Mouse (Mus musculus) intestine, embryonic 15.5 days (tissue): ENCODE data around the gene Cfap45. TPM values are rescaled to one million over a fixed set of nuclear protein-coding genes. Genes with fewer than 3 reads are reported as not detected.

Experiments used
- ATAC-seq: fragments of 200-750 bp; cut with Nextera tagmentation; 2 replicates; pipeline ENCODE4 v1.8.0; 2017; ENCODE audit warnings: moderate TSS enrichment, moderate library complexity
- H3K27ac ChIP-seq: fragments of 300-500 bp; sonication (generic); 2 replicates; pipeline ENCODE4 v1.5.1; 2015; ENCODE audit warnings: mild to moderate bottlenecking, inconsistent platforms
- H3K27me3 ChIP-seq: fragments of 300-500 bp; sonication (generic); replicated peaks from 2 replicates; pipeline ENCODE4 v1.6.1; 2015; ENCODE audit warnings: inconsistent platforms
- H3K36me3 ChIP-seq: fragments of 300-500 bp; sonication (generic); 2 replicates; pipeline ENCODE4 v1.6.1; 2015; ENCODE audit warnings: inconsistent platforms
- H3K4me1 ChIP-seq: fragments of 300-500 bp; sonication (generic); replicated peaks from 2 replicates; pipeline ENCODE4 v1.6.1; 2015; ENCODE audit warnings: inconsistent platforms
- H3K4me2 ChIP-seq: fragments of 300-500 bp; sonication (generic); replicated peaks from 2 replicates; pipeline ENCODE4 v1.6.1; 2015; ENCODE audit warnings: mild to moderate bottlenecking, inconsistent platforms
- H3K4me3 ChIP-seq: fragments of 300-500 bp; sonication (generic); replicated peaks from 2 replicates; pipeline ENCODE4 v1.5.1; 2015; ENCODE audit warnings: inconsistent platforms
- H3K9ac ChIP-seq: fragments of 300-500 bp; sonication (generic); 2 replicates; pipeline ENCODE4 v1.6.1; 2015; ENCODE audit warnings: inconsistent platforms
- H3K9me3 ChIP-seq: fragments of 300-500 bp; sonication (generic); 2 replicates; pipeline ENCODE4 v1.6.1; 2016; ENCODE audit warnings: inconsistent platforms
- WGBS: fragments of 180-500 bp; shearing (Covaris S2); methylation state at CpG from one replicate; pipeline ENCODE4 v1.1.7; 2015; 5-methylcytosine and 5-hydroxymethylcytosine counted together
- polyA plus RNA-seq: library from polyadenylated mRNA; unstranded; fragments of >200 nt; fragmentation: Nextera tagmentation; extraction: Ambion mirVana; gene quantifications from 2 replicates; pipeline ENCODE4 v1.2.1, GENCODE M21; 2015

The Cfap45 gene
- polyA plus RNA-seq, 1 experiment from 2014 or later: 1.2 TPM

DNA sequence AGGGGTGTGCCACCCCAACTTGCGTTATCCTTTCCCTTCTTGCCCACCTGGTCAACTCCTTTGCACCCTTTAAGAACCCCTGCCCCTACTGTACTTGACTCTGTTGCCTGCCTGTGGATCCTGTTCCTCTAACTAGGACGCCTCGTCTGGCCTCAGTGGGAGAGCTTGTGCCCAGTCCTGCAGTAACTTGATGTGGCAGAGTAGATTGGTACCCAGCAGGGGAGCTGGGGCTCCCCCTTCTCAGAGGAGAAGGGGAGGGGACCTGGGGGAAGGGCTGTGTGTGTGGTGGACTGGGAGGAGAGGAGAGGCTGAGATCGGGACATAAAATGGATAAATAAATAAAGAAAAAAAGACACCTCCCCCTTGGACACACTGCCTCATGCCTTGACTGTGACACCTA, 64.4 kb downstream of the Cfap45 start:
- Histone ChIP-seq H3K27ac (no peak overlapping the region), H3K36me3 (no peaks in the 10 kb centered on the region), H3K27me3 (peaks cover 4% of the 10 kb centered on the region; the same call in 1 of the 2 replicates), H3K4me1 (no peaks in the 10 kb centered on the region), H3K4me2 (no peak overlapping the region), H3K9ac (no peak overlapping the region), H3K9me3 (no peaks in the 10 kb centered on the region), H3K4me3 (no peak overlapping the region)
- 50% methylated on average over 4 of the region's 4 CpGs for WGBS
- ATAC-seq: no peak

DNA sequence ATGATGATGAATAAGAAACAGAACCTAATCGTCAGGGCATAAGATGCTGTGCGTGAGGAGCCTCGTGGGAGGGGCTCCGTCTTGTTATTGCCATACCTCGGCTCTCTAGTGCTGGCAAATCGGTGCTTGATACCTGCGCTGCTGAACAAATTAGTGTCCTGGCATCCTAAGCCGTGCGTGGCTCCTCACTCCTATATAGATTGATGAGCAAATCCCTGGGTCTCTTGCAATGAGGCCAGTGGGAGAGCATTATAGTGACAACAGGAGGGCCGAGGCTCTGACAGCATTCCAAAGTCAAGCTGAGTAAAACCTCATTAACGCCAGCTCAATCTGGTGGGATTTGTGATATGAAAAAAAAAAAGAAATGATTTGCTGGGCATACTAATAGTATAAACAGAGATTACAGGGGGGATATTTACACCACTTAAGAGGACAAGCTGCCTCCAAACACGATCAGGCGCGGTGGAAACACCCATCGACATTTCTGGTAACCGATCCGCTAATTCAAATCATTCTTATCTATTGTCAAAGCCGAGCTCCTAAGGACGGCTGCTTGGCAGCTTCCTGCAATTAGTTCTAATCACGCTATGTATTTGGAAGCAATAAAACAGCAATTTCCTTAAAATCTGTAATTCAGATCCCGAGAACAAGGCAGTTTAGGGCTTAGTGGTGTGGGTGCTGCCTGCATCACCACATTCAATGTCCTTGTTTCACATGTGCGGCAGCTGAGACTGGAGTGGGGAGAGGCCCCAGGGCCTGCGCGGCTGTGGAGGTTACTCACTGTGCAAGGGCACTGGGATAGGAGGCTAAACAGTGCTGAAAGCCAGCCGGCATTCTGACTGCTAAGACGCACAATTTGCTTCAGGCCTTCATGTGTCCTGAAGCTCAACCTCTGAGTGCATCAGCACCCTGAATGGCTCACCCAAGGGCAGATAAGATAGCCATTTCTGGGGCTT, 65.3 kb downstream of the Cfap45 start:
- Histone ChIP-seq H3K36me3 (no peaks in the 10 kb centered on the region), H3K4me3 (no peak overlapping the region), H3K9me3 (no peaks in the 10 kb centered on the region), H3K27ac (no peak overlapping the region), H3K9ac (no peak overlapping the region), H3K4me2 (no peak overlapping the region), H3K27me3 (peaks cover 4% of the 10 kb centered on the region; the same call in 1 of the 2 replicates), H3K4me1 (no peaks in the 10 kb centered on the region)
- no peak for ATAC-seq
- 36% methylated on average over 26 of the region's 26 CpGs for WGBS

DNA sequence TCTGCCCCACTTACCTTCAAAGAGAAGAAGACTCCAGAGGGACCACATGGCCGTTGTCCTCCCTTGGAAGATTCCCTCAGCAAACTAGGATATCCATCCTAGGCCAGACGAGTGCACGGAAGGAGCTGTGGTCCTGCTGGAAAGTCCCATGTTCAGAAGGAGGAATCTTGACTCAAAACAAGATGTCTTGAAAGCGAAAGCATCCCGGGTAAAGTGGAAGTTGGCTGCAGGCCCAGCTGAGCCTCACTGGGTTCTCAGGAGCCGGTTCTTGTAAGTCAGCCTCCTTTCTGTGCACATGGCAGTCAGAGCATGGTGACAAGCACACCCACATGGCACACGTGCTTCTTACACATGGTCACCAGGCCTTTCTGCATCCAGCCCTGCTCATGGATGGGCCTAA, 69.8 kb downstream of the Cfap45 start, which contains the start of gene Slamf8:
Gene Slamf8 (minus strand): TSS at position 184 of the 400 bp plus-strand sequence.
- no peaks in the 10 kb centered on the region for H3K4me1 ChIP-seq
- WGBS: 70% methylated on average over 7 of the region's 7 CpGs
- H3K36me3 ChIP-seq: no peaks in the 10 kb centered on the region
- no peak within 1 kb of the TSS for H3K9ac ChIP-seq
- no peak within 1 kb of the TSS for H3K27ac ChIP-seq
- no peak within 1 kb of the TSS for H3K4me3 ChIP-seq
- ATAC-seq: no peak
- no peaks in the 10 kb centered on the region for H3K9me3 ChIP-seq
- no peaks in the 10 kb centered on the region; the same call in 1 of the 2 replicates for H3K27me3 ChIP-seq
- H3K4me2 ChIP-seq: no peak within 1 kb of the TSS

DNA sequence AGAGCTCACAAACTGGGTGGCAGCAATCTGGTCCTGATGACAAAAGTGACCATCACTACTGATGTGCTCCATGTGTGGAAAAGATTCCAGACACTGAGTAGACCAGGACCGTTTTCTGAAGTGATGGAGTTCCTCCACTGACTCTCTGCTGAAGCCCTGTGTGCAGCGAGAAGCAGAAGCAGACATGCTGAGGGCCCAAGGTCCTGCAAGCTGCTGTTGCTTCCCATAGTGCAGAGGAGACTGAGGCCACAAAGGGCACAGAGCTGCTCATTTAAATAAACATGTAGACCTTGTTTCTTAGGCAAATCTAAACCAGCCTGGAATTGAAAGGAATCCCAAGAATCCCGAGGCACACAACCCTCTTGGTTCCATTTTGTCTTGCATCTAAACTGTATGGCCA, 72.7 kb downstream of the Cfap45 start:
- ATAC-seq: no peak
- 62% methylated on average over 3 of the region's 3 CpGs for WGBS
- no peak overlapping the region for H3K9ac ChIP-seq

DNA sequence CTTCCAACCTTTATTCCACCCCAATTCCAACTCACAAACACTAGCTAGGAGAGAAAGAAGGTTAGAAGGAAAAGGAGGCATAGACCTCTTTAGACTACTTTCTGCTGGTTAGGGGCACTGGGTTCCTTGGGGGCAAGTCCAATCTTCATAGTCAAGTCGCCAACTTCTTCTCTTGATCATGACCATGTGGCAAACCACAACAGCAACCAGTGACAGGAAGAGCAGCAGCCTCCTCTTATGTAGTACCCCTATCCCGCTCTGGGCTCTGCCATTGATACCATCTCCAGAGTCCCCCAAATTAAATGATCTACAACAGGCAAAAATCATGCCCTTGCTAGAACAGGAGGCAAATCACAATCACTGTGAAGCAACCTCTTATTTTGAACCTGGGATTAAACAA, 73.4 kb downstream of the Cfap45 start:
- H3K9ac ChIP-seq: no peak overlapping the region
- no peak overlapping the region for H3K27ac ChIP-seq
- no peaks in the 10 kb centered on the region for H3K36me3 ChIP-seq
- no peak overlapping the region for H3K4me2 ChIP-seq
- no peak overlapping the region for H3K4me3 ChIP-seq
- no peaks in the 10 kb centered on the region for H3K27me3 ChIP-seq
- ATAC-seq: no peak
- no peaks in the 10 kb centered on the region for H3K9me3 ChIP-seq
- H3K4me1 ChIP-seq: no peaks in the 10 kb centered on the region
- 87% methylated on average over 2 of the region's 2 CpGs for WGBS

More for the DNA sequence above, 72.7 kb downstream of the Cfap45 start:
- Histone ChIP-seq H3K4me3 (no peak overlapping the region), H3K27ac (no peak overlapping the region), H3K9me3 (no peaks in the 10 kb centered on the region), H3K27me3 (no peaks in the 10 kb centered on the region), H3K36me3 (no peaks in the 10 kb centered on the region), H3K4me1 (no peaks in the 10 kb centered on the region), H3K4me2 (no peak overlapping the region)

DNA sequence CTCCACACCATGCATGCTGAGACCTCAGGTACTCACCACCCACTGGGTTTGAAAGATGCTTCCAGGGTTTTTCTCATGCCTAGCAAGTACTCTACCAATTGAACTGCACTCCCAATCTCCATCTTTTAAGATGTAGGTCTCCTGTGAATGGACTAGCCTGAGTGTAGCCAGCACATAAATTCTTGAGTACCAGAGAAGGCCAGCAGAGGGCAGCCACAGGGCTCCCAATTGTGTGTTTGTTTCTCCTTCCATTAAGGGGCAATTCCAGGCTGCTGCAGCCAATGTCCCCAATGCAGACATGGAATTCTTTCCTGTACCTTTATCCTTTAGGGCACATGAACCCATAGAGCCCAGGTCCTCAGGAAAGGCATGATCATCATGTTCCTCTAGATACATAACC, 73.9 kb downstream of the Cfap45 start:
- Histone ChIP-seq H3K27ac (no peak overlapping the region), H3K27me3 (no peaks in the 10 kb centered on the region), H3K4me3 (no peak overlapping the region), H3K4me1 (no peaks in the 10 kb centered on the region), H3K36me3 (no peaks in the 10 kb centered on the region), H3K9ac (no peak overlapping the region), H3K9me3 (no peaks in the 10 kb centered on the region), H3K4me2 (no peak overlapping the region)
- ATAC-seq: no peak

Other genes with a start within 250 kb of the Cfap45 start
- gene Atp1a2, start 222.7 kb upstream of the Cfap45 start, polyA plus RNA-seq: 3.3 TPM in 2 replicates
- gene Kcnj9, start 191.5 kb upstream of the Cfap45 start, polyA plus RNA-seq: 0.08 TPM in 1 of 2 replicates, not detected in the other
- 0.08 TPM in 2 replicates for gene Kcnj10, start 179.6 kb upstream of the Cfap45 start, polyA plus RNA-seq
- gene Pigm, start 144.3 kb upstream of the Cfap45 start, polyA plus RNA-seq: 6.3 and 6.4 TPM in 2 replicates
- gene Slamf9, start 45.4 kb upstream of the Cfap45 start, polyA plus RNA-seq: 2.2 and 2.5 TPM in 2 replicates
- 68.7 and 77.8 TPM in 2 replicates for gene Igsf9, start 39.0 kb upstream of the Cfap45 start, polyA plus RNA-seq
- gene Tagln2, start 20.8 kb upstream of the Cfap45 start, polyA plus RNA-seq: 388 and 395 TPM in 2 replicates
- 0.28 and 0.43 TPM in 2 replicates for gene Vsig8, start 35.1 kb downstream of the Cfap45 start, polyA plus RNA-seq
- 0.33 and 0.37 TPM in 2 replicates for gene Slamf8, start 69.8 kb downstream of the Cfap45 start, polyA plus RNA-seq
- gene Fcrl6, start 81.8 kb downstream of the Cfap45 start, polyA plus RNA-seq: not detected in 2 replicates
- gene Dusp23, start 112.2 kb downstream of the Cfap45 start, polyA plus RNA-seq: 11.3 and 12.8 TPM in 2 replicates
- 1.5 and 1.6 TPM in 2 replicates for gene Crp, start 177.3 kb downstream of the Cfap45 start, polyA plus RNA-seq